Mouse (Mus musculus): Measurements from ENCODE around the gene Scgb2a2.
"Not testable (repeated sequence)": the region's sequence is repeated elsewhere in the genome, so short reads cannot be mapped to it uniquely, and the experiment has no call there.

DNA sequence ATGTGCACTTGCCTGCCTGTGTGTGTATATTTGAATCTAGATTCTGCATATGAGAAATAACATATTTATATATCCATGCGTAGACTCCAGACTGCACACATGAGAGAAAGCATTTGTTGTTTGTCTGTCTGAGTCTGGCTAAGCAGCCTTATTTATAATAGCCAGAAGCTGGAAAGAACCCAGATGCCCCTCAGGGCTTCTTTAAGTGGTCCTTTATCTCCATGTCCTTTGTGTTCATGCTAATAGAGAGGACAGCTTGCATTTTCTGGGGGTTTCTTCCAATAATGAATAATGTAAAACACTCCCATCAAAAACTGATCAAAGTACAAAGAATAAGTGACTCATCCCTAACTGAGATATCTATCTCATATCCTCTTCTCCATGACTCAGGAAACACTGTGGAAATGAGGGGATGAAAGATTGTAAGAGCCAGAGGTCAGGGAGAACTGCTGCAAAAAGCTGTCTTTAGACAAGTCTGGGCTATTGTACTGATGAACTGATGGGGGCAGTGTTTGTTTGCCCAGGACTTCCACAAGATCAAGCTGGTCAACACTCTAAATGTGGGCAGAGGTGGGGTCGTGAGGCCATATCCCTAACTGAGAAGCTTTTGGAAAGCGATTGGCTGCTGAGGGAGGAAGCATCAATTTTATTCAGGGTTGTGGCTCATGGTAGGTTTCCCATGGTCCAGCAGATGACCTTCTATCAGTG, 2.2 kb downstream of the Scgb2a2 start:
- TF ChIP-seq POLR2A (IDR thresholded peaks at IDR 0.05; ENCODE audit: borderline replicate concordance, control insufficient read depth, low read depth, low read length); CTCF (IDR thresholded peaks at IDR 0.05; ENCODE audit: control insufficient read depth, insufficient read depth, low read length): not testable (repeated sequence)
